Mouse (Mus musculus) ES-Bruce4 (cell line): Measurements from ENCODE around the gene Ccdc3.

Experiments used
- CTCF ChIP-seq: IDR thresholded peaks from one replicate; pipeline ENCODE4 v1.8.1; 2011; ENCODE audit warnings: low read depth, low read length
- EP300 ChIP-seq: IDR thresholded peaks from 2 replicates; pipeline ENCODE4 v1.6.1; 2011; ENCODE audit warnings: low read depth, low read length; ENCODE audit not compliant: insufficient read depth
- POLR2A ChIP-seq: IDR thresholded peaks from one replicate; pipeline ENCODE4 v1.8.1; 2011; ENCODE audit warnings: low read length; ENCODE audit not compliant: insufficient read depth

GRCm38 (mm10) chr2:5102891-5103290 lies 34.7 kb upstream of the Ccdc3 start:
- TF ChIP-seq CTCF (no peak), POLR2A (no peak), EP300 (no peak)
